Mouse (Mus musculus): ENCODE measurements at regions not wholly inside any gene's neighbourhood (a gene's known extent, or its start where the extent isn't known, plus 50 kb on each side); places are given as distances from the start of the nearest gene placed in this dataset.
"Not testable (repeated sequence)": the region's sequence is repeated elsewhere in the genome, so short reads cannot be mapped to it uniquely, and the experiment has no call there.

GRCm38 (mm10) chr14:53665681-53666080 is 588.2 kb downstream of the Dad1 start:
- H3K36me3 ChIP-seq (ENCODE audit: control insufficient read depth, insufficient read depth, low read length); H3K27ac ChIP-seq (ENCODE audit: low read depth, low read length); H3K9me3 ChIP-seq (ENCODE audit: control insufficient read depth, low read length); H3K4me1 ChIP-seq (ENCODE audit: control insufficient read depth, insufficient read depth, low read depth, low read length); H3K4me3 ChIP-seq (ENCODE audit: low read length); H3K4me2 ChIP-seq (ENCODE audit: low read length); H3K27me3 ChIP-seq (replicated peaks; ENCODE audit: control insufficient read depth, insufficient read depth, low read length); H3K9ac ChIP-seq (ENCODE audit: low read depth, low read length): not testable (repeated sequence)
- WGBS, result 18% methylated on average over 2 of the region's 2 CpGs
- peak; percentile 87 for ATAC-seq

- not testable (repeated sequence) for H3K27me3 ChIP-seq (replicated peaks; ENCODE audit: control insufficient read depth, insufficient read depth, low read length); H3K4me1 ChIP-seq (ENCODE audit: control insufficient read depth, insufficient read depth, low read depth, low read length); H3K27ac ChIP-seq (ENCODE audit: low read depth, low read length); H3K4me3 ChIP-seq (ENCODE audit: low read length); H3K36me3 ChIP-seq (ENCODE audit: control insufficient read depth, insufficient read depth, low read length); H3K9ac ChIP-seq (ENCODE audit: low read depth, low read length); H3K9me3 ChIP-seq (ENCODE audit: control insufficient read depth, low read length); H3K4me2 ChIP-seq (ENCODE audit: low read length); ATAC-seq
- WGBS, result 86% methylated on average over 8 of the region's 9 CpGs
Measured at GRCm38 (mm10) chr14:53662700-53663355, 591.1 kb downstream of the Dad1 start.

GRCm38 (mm10) chr14:53654669-53655068 is 599.2 kb downstream of the Dad1 start:
- H3K27me3 ChIP-seq (replicated peaks; ENCODE audit: control insufficient read depth, insufficient read depth, low read length); H3K4me3 ChIP-seq (ENCODE audit: low read length); H3K4me2 ChIP-seq (ENCODE audit: low read length); H3K4me1 ChIP-seq (ENCODE audit: control insufficient read depth, insufficient read depth, low read depth, low read length); H3K9ac ChIP-seq (ENCODE audit: low read depth, low read length); H3K36me3 ChIP-seq (ENCODE audit: control insufficient read depth, insufficient read depth, low read length); H3K27ac ChIP-seq (ENCODE audit: low read depth, low read length); ATAC-seq; H3K9me3 ChIP-seq (ENCODE audit: control insufficient read depth, low read length): not testable (repeated sequence)
- WGBS, result 95% methylated on average over 3 of the region's 3 CpGs

- not testable (repeated sequence) for H3K9me3 ChIP-seq (ENCODE audit: control insufficient read depth, low read length); H3K9ac ChIP-seq (ENCODE audit: low read depth, low read length); H3K4me2 ChIP-seq (ENCODE audit: low read length); H3K4me3 ChIP-seq (ENCODE audit: low read length); H3K27ac ChIP-seq (ENCODE audit: low read depth, low read length); H3K4me1 ChIP-seq (ENCODE audit: control insufficient read depth, insufficient read depth, low read depth, low read length); ATAC-seq; H3K27me3 ChIP-seq (replicated peaks; ENCODE audit: control insufficient read depth, insufficient read depth, low read length); H3K36me3 ChIP-seq (ENCODE audit: control insufficient read depth, insufficient read depth, low read length)
- whole genome bisulfite sequencing, result 66% methylated on average over 4 of the region's 5 CpGs
Measured at GRCm38 (mm10) chr14:53651061-53651460, 602.8 kb downstream of the Dad1 start.

GRCm38 (mm10) chr14:53649189-53649588 is 604.7 kb downstream of the Dad1 start:
- 100% methylated on average over 2 of the region's 2 CpGs for WGBS
- not testable (repeated sequence) for ATAC-seq; H3K4me1 ChIP-seq (ENCODE audit: control insufficient read depth, insufficient read depth, low read depth, low read length); H3K9me3 ChIP-seq (ENCODE audit: control insufficient read depth, low read length); H3K4me2 ChIP-seq (ENCODE audit: low read length); H3K9ac ChIP-seq (ENCODE audit: low read depth, low read length); H3K4me3 ChIP-seq (ENCODE audit: low read length); H3K36me3 ChIP-seq (ENCODE audit: control insufficient read depth, insufficient read depth, low read length); H3K27ac ChIP-seq (ENCODE audit: low read depth, low read length); H3K27me3 ChIP-seq (replicated peaks; ENCODE audit: control insufficient read depth, insufficient read depth, low read length)

GRCm38 (mm10) chr14:53640441-53640840 is 613.5 kb downstream of the Dad1 start:
- H3K4me1 ChIP-seq (ENCODE audit: control insufficient read depth, insufficient read depth, low read depth, low read length); H3K27ac ChIP-seq (ENCODE audit: low read depth, low read length); H3K4me2 ChIP-seq (ENCODE audit: low read length); H3K4me3 ChIP-seq (ENCODE audit: low read length); ATAC-seq; H3K27me3 ChIP-seq (replicated peaks; ENCODE audit: control insufficient read depth, insufficient read depth, low read length); H3K9me3 ChIP-seq (ENCODE audit: control insufficient read depth, low read length); H3K36me3 ChIP-seq (ENCODE audit: control insufficient read depth, insufficient read depth, low read length); H3K9ac ChIP-seq (ENCODE audit: low read depth, low read length): not testable (repeated sequence)
- 80% methylated on average over 1 of the region's 1 CpGs for whole genome bisulfite sequencing

GRCm38 (mm10) chr14:53637664-53638063 is 616.2 kb downstream of the Dad1 start:
- not testable (repeated sequence) for H3K4me2 ChIP-seq (ENCODE audit: low read length); H3K4me1 ChIP-seq (ENCODE audit: control insufficient read depth, insufficient read depth, low read depth, low read length); H3K9ac ChIP-seq (ENCODE audit: low read depth, low read length); H3K27ac ChIP-seq (ENCODE audit: low read depth, low read length); H3K27me3 ChIP-seq (replicated peaks; ENCODE audit: control insufficient read depth, insufficient read depth, low read length); H3K36me3 ChIP-seq (ENCODE audit: control insufficient read depth, insufficient read depth, low read length); ATAC-seq; H3K4me3 ChIP-seq (ENCODE audit: low read length); H3K9me3 ChIP-seq (ENCODE audit: control insufficient read depth, low read length)
- WGBS, result 100% methylated on average over 1 of the region's 1 CpGs

GRCm38 (mm10) chr14:53635206-53635605 is 618.7 kb downstream of the Dad1 start:
- not testable (repeated sequence) for H3K27ac ChIP-seq (ENCODE audit: low read depth, low read length); H3K4me3 ChIP-seq (ENCODE audit: low read length); H3K4me1 ChIP-seq (ENCODE audit: control insufficient read depth, insufficient read depth, low read depth, low read length); H3K27me3 ChIP-seq (replicated peaks; ENCODE audit: control insufficient read depth, insufficient read depth, low read length); H3K36me3 ChIP-seq (ENCODE audit: control insufficient read depth, insufficient read depth, low read length); ATAC-seq; H3K9me3 ChIP-seq (ENCODE audit: control insufficient read depth, low read length); H3K4me2 ChIP-seq (ENCODE audit: low read length); H3K9ac ChIP-seq (ENCODE audit: low read depth, low read length)
- WGBS, result 53% methylated on average over 7 of the region's 7 CpGs

- H3K36me3 ChIP-seq (ENCODE audit: control insufficient read depth, insufficient read depth, low read length); H3K4me3 ChIP-seq (ENCODE audit: low read length); H3K27me3 ChIP-seq (replicated peaks; ENCODE audit: control insufficient read depth, insufficient read depth, low read length); ATAC-seq; H3K4me2 ChIP-seq (ENCODE audit: low read length); H3K9me3 ChIP-seq (ENCODE audit: control insufficient read depth, low read length); H3K4me1 ChIP-seq (ENCODE audit: control insufficient read depth, insufficient read depth, low read depth, low read length); H3K9ac ChIP-seq (ENCODE audit: low read depth, low read length); H3K27ac ChIP-seq (ENCODE audit: low read depth, low read length): not testable (repeated sequence)
- 55% methylated on average over 5 of the region's 5 CpGs for WGBS
Measured at GRCm38 (mm10) chr14:53634320-53634979, 619.5 kb downstream of the Dad1 start.

Measured in hindbrain, embryonic 16.5 days (tissue).